In the genomic region with DNA sequence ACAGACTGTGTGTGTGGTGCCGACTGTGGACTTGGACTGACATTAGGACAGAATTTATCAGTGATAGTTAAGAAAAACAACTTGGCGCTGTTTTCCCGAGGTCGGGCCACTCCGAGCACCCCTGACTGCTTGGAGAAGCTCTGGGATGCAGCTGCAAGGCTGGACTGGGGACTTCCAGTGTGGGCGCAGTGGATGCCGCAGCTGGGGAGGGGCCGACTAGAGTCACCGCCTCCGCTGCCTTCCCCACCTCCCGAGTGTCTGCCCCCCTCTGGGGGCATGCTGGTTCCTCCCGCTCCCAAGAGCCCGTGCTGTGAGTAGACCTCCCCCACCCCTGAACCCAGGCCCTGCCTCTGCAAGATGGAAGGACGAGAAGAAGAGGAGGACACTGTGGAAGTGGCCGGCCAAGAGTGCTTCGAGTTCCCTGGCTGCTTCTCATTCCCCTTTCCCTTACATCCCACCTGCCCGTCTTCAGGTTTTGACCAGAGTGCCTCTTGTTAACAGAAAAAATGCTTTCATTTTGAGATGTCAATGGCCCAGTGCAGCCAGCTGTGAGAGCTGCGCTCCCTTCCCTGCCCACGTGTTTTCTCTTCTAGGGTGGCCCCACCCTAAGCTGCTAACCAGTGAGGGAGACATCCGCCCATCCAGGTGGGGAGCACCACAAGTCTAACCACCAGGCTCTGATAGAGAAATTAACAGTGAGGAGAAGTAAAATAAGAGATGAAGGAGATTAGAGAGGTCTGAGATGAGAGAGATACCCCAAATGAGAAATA, we compare ENCODE assay signal across 9 mouse cellular contexts.
DNase-seq lines count a peak whose midpoint lies in the region; ATAC-seq and TF ChIP-seq lines count a peak whose summit lies in the region.
"Had no signal": no experiment of that assay in that cellular context is flagged by ENCODE, and none has a peak within 500 bp of the region (broad histone marks: within the 10 kb centered on the region; RNA-seq: fewer than 3 reads in every experiment).

No protein-coding gene starts in this region.

- H3K4me1 ChIP-seq in liver, postnatal 0 days (ENCODE audit: insufficient read depth): no peaks in the 10 kb centered on the region
- H3K4me1 ChIP-seq in E14TG2a.4 (replicated peaks; ENCODE audit: low read depth, low read length): 0 out of 2 replicates have a peak, but pooled peaks cover 5% of the 10 kb centered on the region
- H3K4me1 ChIP-seq: limb, embryonic 12.5 days had no signal

- TF ChIP-seq EP300 in liver, postnatal 0 days (IDR thresholded peaks at IDR 0.05; ENCODE audit: low read depth): no peak

- H3K36me3 ChIP-seq in liver, postnatal 0 days (replicated peaks; ENCODE audit: insufficient read depth, low read length): no peaks in the 10 kb centered on the region
- no peaks in the 10 kb centered on the region for H3K36me3 ChIP-seq in E14TG2a.4 (ENCODE audit: insufficient read depth, low read length)
- H3K36me3 ChIP-seq: limb, embryonic 12.5 days had no signal

- no peak for ATAC-seq in liver, postnatal 0 days
- ATAC-seq: intestine, embryonic 16.5 days had no signal

- H3K4me3 ChIP-seq in liver, postnatal 0 days (ENCODE audit: low read depth, low read length): no peak overlapping the region
- H3K4me3 ChIP-seq in E14TG2a.4 (replicated peaks; ENCODE audit: low read length): 0 out of 2 replicates have a peak overlapping the region, but pooled peaks have one; percentile 14
- H3K4me3 ChIP-seq: limb, embryonic 12.5 days had no signal

- TF ChIP-seq CTCF in liver, postnatal 0 days (IDR thresholded peaks at IDR 0.05; ENCODE audit: low read depth): no peak
- no peak for TF ChIP-seq CTCF in E14TG2a.4 (conservative IDR thresholded peaks at IDR 0.05; ENCODE audit: low read length)

- H3K9me3 ChIP-seq in liver, postnatal 0 days (ENCODE audit: low read length): no peaks in the 10 kb centered on the region
- H3K9me3 ChIP-seq in E14TG2a.4 (ENCODE audit: low read length): peaks cover 33% of the 10 kb centered on the region
- H3K9me3 ChIP-seq: limb, embryonic 12.5 days had no signal

- H3K9ac ChIP-seq in liver, postnatal 0 days (replicated peaks): no peak overlapping the region
- H3K9ac ChIP-seq: limb, embryonic 12.5 days had no signal

- H3K27ac ChIP-seq in liver, postnatal 0 days (ENCODE audit: low read depth): no peak overlapping the region
- H3K27ac ChIP-seq: limb, embryonic 12.5 days had no signal

- WGBS in liver, postnatal 0 days (ENCODE audit: insufficient replicate concordance): 59% methylated on average over 17 of the region's 20 CpGs

- no peaks in the 10 kb centered on the region for H3K27me3 ChIP-seq in liver, postnatal 0 days (ENCODE audit: insufficient read depth, low read length)
- no peaks in the 10 kb centered on the region for H3K27me3 ChIP-seq in E14TG2a.4 (ENCODE audit: insufficient read depth, low read length)
- H3K27me3 ChIP-seq: limb, embryonic 12.5 days had no signal

- DNase-seq in liver, postnatal 0 days: peak; percentile 13
- no peak for DNase-seq in liver
- DNase-seq in CD4-positive, CD25-positive, alpha-beta regulatory T cell, adult 2 months (ENCODE audit: low read depth, low spot score): peak; percentile 64
- DNase-seq in thymus, adult 18-20 months: peak; percentile 9 to 31
- no peak for DNase-seq in layer of hippocampus, postnatal 25 days (ENCODE audit: extremely low spot score in 1 of 2, low spot score in 1 of 2)
- DNase-seq in frontal cortex, postnatal 36 days (ENCODE audit: low spot score in 2 of 2): no peak

- no peak overlapping the region for H3K4me2 ChIP-seq in liver, postnatal 0 days (ENCODE audit: low read depth, low read length)
- H3K4me2 ChIP-seq: limb, embryonic 12.5 days had no signal

Comparison
In these comparisons a context has a peak if more than half of its experiments do, and no peak if none do; other contexts are left out.
1. DNase-seq: peak in liver, postnatal 0 days (single experiment), CD4-positive, CD25-positive, alpha-beta regulatory T cell, adult 2 months (single experiment) and thymus, adult 18-20 months (2 of 2); none in liver (single experiment), layer of hippocampus, postnatal 25 days (0 of 2) and frontal cortex, postnatal 36 days (0 of 2).